Mouse (Mus musculus) frontal cortex, postnatal 36 days (tissue): ENCODE results near the gene Cspg4.
A peak's percentile ranks its signal among the peaks of the same experiment; 100 is the strongest.

Experiments
- DNase-seq, 2 experiments: peaks; one replicate each; pipeline ENCODE4 v3.0.0; 2022; ENCODE audit warnings: low spot score in 2 of 2

The Cspg4 gene

GRCm38 (mm10) chr9:56864216-56864729 lies 560 bp upstream of the Cspg4 start, which contains the start of gene Odf3l1:
Gene Odf3l1 (minus strand): TSS chr9:56864679.
- DNase-seq: no peak

GRCm38 (mm10) chr9:56865673-56866400 lies 1.0 kb downstream of the Cspg4 start:
- no peak for DNase-seq

- no peak for DNase-seq
Measured at GRCm38 (mm10) chr9:56866430-56866829, 1.6 kb downstream of the Cspg4 start.

- no peak for DNase-seq
Measured at GRCm38 (mm10) chr9:56868292-56868691, 3.5 kb downstream of the Cspg4 start.

GRCm38 (mm10) chr9:56869552-56869951 lies 4.7 kb downstream of the Cspg4 start:
- DNase-seq: peak; percentile 82 to 89

GRCm38 (mm10) chr9:56870778-56871177 lies 5.9 kb downstream of the Cspg4 start:
- no peak for DNase-seq

- no peak for DNase-seq
Measured at GRCm38 (mm10) chr9:56871191-56871590, 6.4 kb downstream of the Cspg4 start.

GRCm38 (mm10) chr9:56872105-56872903 lies 7.5 kb downstream of the Cspg4 start:
- no peak for DNase-seq

- no peak for DNase-seq
Measured at GRCm38 (mm10) chr9:56873097-56873496, 8.3 kb downstream of the Cspg4 start.

- DNase-seq: peak in 1 of 2 experiments; percentile 35
Measured at GRCm38 (mm10) chr9:56876784-56877183, 12.0 kb downstream of the Cspg4 start.

- DNase-seq: no peak
Measured at GRCm38 (mm10) chr9:56877284-56877683, 12.5 kb downstream of the Cspg4 start.

GRCm38 (mm10) chr9:56880790-56881189 lies 16.0 kb downstream of the Cspg4 start:
- no peak for DNase-seq

- no peak for DNase-seq
Measured at GRCm38 (mm10) chr9:56881539-56882082, 16.8 kb downstream of the Cspg4 start.

GRCm38 (mm10) chr9:56882283-56882682 lies 17.4 kb downstream of the Cspg4 start:
- no peak for DNase-seq

GRCm38 (mm10) chr9:56882818-56883217 lies 18.0 kb downstream of the Cspg4 start:
- DNase-seq: no peak

- DNase-seq: no peak
Measured at GRCm38 (mm10) chr9:56883470-56883869, 18.6 kb downstream of the Cspg4 start.

- DNase-seq: no peak
Measured at GRCm38 (mm10) chr9:56884328-56884727, 19.5 kb downstream of the Cspg4 start.

GRCm38 (mm10) chr9:56886113-56886512 lies 21.3 kb downstream of the Cspg4 start:
- DNase-seq: no peak

GRCm38 (mm10) chr9:56886601-56887000 lies 21.8 kb downstream of the Cspg4 start:
- no peak for DNase-seq

GRCm38 (mm10) chr9:56887581-56887980 lies 22.7 kb downstream of the Cspg4 start:
- no peak for DNase-seq

GRCm38 (mm10) chr9:56889817-56890216 lies 25.0 kb downstream of the Cspg4 start:
- DNase-seq: peak; percentile 69 to 84

GRCm38 (mm10) chr9:56890522-56891250 lies 25.9 kb downstream of the Cspg4 start:
- DNase-seq: no peak
